Mouse (Mus musculus): ENCODE data around the gene Fez1. TPM values are rescaled to one million over a fixed set of nuclear protein-coding genes. Genes with fewer than 3 reads are reported as not detected.

The Fez1 gene
- total RNA-seq (2021): 100 to 1,000 TPM; 265 to 298 TPM

DNA sequence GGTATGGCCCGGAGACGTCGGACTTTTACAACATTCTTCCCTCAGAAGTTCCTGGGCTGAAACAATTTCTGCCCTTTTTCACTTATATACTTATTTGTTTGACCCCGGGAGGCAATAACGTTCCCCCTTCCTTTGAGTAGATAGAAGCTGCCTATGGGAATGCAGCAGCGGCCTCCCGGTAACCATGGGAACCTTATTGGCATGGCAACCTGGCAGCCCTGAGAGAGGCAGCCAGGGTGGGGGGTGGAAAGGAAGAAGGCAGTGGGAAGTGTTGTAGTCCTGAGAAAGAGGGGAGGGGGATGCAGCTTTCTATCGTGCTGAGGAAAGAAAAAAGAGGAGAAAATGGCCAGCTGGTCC lies at the start of gene Fez1:
Gene Fez1 (plus strand): TSS at position 221 of the 357 bp plus-strand sequence.
- peak; percentile 83 to 87 for DNase-seq (ENCODE audit: low spot score in 2 of 2)
- intact Hi-C loops (cut with DNase I): no loop called here

DNA sequence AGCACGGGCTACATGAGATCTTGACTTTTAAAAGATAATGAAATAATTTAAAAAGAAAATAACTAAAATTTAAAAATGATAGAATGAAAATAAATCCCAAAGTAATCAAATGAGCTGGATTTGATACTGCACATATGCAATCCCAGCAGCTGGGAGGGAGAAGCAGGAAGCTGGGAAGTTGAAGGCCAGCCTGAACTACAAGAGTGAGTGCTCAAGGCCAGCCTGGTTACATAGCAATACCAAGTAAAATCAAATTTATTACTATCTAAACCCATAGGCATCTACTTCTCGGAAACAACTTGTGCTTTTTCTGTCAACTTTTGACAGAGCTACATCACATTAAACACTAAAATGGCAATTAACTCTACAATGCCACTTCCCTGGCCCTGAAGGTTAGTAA lies 37.7 kb upstream of the Fez1 start:
- DNase-seq (ENCODE audit: low spot score in 2 of 2): no peak
- intact Hi-C loops (cut with DNase I): no loop called here

DNA sequence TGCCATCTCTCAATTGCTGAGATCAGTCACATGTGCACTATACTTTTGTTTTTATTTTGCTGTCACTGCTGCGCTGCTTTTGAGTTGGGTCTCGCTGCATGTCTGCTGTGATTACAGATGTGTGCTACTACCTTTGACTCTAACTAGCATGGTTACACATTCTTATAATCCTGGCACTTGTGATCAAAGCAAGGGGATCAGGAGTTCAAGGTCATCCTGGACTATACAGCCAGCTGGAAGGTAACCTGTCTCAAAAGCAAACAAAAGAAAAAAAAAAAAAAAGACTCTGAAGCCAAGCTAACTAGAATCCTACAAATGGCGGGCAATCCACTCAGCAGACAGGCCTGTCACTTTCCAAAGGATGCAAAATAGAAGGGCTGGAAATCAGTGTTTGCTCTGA lies 29.5 kb upstream of the Fez1 start:
- intact Hi-C loops (cut with DNase I): no loop called here
- DNase-seq (ENCODE audit: low spot score in 2 of 2): no peak

DNA sequence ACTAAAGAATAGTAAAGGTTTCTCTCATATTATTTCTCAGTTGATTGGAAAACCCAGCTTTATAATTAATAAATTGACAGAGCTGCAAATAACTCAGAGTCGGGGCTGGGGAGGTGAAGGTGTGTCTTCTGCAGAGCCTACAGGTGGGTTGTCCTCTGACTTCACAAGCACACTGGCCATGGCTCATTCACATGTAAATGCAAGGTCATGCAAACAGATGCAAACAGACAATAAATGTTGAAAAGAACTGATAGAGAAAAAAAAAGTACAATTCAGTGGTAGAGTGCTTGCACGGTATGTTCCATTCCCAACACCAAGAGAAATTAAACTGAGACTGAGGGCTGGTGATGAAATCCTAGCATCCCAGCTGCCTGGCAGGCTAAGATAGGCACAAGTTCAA lies 27.2 kb upstream of the Fez1 start:
- DNase-seq (ENCODE audit: low spot score in 2 of 2): no peak
- intact Hi-C loops (cut with DNase I): no loop called here

DNA sequence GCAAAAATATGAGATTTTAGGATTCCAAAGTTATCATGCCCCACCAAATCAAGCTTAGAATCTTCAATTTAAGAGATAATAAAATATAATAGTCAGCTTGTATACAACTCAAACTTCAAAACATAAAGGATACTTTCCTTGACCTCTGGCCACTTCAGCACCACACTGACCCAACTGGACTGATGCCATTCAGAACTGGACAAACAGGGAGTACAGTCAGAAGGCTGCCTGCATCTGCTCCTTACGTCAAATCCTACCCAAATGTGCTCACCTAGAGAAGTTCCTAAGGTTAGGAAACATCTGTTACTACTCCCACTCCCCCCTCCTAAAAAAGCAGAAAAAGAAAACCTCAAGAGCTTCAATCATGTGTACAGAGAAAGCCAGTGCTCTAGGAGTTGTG lies 26.1 kb upstream of the Fez1 start:
- intact Hi-C loops (cut with DNase I): loop anchor here (5.0 kb wide), 1 partner anchor 37 kb away; no protein-coding TSS in a partner anchor
- no peak for DNase-seq (ENCODE audit: low spot score in 2 of 2)

DNA sequence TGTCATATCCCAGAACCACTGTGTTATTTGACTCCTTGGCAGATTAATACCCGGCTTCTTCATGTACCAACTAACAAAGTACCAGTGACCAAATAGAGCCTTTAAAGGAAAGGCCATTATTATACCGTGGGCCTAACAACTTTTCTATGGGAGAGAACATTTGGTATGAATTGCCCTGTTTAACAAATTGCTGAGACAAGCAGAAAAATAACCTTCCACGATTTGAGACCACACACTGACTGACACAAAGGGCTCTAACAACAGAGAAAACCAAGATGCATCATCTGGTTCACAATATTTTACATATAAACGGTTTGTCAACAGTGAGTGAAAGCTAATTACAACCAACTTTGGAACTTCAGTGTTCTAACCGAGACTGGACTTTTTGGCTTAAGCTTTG lies 25.4 kb upstream of the Fez1 start:
- intact Hi-C loops (cut with DNase I): loop anchor here (5.0 kb wide), 1 partner anchor 36 kb away; no protein-coding TSS in a partner anchor
- no peak for DNase-seq (ENCODE audit: low spot score in 2 of 2)

DNA sequence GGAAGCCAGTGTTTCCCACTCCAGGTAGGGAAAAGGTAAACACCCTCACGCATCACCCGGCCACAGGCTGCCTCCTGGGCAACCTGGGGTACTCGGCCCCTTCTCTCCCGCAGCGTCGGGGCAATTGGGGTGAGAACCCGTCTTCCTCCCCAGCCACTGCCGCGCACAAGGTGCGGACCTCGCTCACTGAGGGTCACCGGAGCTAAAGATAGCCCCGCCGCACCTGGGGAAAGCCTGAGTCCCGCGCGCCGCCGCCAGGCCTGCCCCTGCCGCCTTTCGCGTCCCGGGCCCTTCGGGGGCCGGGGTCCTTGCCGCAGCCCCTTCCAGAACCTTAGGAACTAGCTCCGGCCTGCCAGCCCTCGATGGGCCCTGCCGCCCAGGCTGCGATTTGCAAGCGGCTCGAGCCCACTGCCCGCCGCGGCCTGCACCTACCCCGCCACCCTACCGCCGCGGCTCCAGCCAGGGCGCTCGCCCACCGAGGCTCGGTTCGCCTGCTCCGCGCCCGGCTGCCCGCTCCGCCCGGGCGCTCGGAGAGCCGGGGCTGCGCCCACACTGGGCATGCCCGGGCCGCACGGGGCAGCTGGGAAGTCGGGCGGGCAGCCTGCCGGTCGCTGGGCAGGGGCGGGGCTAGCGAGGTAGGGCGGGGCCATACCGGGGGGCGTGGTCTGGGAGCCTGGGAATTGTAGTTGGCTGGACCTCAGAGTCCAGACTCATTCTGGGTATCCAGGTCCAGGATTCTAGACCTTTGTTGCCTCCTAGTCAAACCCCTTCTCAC lies 24.7 kb upstream of the Fez1 start, which contains the start of gene Ei24:
Gene Ei24 (minus strand): TSS at position 613 of the 775 bp plus-strand sequence.
- DNase-seq (ENCODE audit: low spot score in 2 of 2): peak; percentile 87 to 92
- intact Hi-C loops (cut with DNase I): loop anchor here (5.0 kb wide), 1 partner anchor 35 kb away; no protein-coding TSS in a partner anchor

DNA sequence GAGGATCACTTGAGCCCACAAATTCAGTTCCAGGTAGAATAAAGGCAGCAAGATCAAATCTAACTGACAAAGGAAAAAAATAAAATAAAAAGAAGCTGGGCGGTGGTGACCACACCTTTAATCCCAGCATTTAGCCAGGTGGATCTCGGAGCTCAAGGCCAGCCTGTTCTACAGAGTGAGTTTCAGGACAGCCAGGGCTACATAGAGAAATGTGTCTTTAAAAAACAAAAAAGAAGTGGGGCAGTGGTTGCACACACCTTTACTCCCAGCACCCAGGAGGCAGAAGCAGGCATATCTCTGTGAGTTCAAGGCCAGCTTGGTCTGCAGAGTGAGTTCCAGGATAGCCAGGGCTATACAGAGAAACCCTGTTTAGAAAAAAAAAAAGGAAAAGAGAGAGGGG lies 19.7 kb upstream of the Fez1 start:
- intact Hi-C loops (cut with DNase I): no loop called here
- DNase-seq (ENCODE audit: low spot score in 2 of 2): no peak

DNA sequence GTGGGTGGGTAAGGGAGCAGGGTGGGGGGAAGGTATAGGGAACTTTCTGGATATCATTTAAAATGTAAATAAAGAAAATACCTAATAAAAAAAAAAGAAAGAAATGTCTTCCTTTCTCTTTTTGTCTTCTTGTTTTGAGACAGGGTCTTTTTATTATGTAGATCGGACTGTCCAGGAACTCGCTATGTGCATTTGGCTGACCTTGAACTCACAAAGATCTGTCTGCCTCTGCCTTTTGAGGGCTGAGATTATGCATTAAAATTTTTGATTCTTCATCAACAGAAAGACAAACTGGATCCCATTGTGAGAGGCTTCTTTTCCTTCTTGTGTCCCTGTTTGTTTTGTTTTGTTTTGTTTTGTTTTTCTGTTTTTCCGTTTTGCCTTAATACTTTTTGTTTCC lies 18.7 kb upstream of the Fez1 start:
- no peak for DNase-seq (ENCODE audit: low spot score in 2 of 2)
- intact Hi-C loops (cut with DNase I): no loop called here

DNA sequence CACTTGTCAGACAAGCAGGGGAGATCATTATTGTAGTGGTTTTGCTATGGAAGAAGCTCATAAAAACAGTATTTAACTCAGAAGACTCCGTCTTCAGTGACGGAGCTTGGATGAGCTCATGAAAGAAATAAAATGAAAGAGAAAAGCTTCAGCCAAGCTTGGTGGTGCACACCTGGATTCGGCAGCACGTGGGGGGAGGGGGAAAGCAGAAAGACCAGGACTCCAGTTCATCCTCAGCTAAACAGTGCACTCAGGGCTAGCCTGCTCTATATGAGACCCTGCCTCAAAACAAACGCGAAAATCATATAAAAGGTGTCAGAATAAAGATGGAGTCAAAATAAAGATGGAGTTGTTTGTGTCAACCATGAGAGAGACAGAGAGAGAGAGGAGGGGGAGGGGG lies 18.3 kb upstream of the Fez1 start:
- intact Hi-C loops (cut with DNase I): no loop called here
- DNase-seq (ENCODE audit: low spot score in 2 of 2): no peak

DNA sequence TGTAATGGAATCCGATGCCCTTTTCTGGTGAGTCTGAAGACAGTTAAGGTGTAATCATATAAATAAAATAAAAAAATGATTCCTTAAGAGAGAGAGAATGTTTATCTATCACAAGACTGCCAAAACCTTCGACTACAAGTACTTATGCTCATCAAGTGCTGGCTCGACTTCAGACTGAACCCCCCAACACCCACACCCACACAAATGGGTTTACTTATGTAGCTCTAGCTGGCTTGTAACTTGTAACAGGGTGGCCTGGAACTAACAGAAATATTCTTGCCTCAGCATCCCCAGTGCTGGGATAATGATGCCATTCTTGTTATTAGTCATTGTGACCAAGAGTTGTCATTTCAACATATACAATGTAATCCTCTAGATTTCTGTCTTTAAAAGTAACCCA lies 17.7 kb upstream of the Fez1 start:
- DNase-seq (ENCODE audit: low spot score in 2 of 2): no peak
- intact Hi-C loops (cut with DNase I): no loop called here

DNA sequence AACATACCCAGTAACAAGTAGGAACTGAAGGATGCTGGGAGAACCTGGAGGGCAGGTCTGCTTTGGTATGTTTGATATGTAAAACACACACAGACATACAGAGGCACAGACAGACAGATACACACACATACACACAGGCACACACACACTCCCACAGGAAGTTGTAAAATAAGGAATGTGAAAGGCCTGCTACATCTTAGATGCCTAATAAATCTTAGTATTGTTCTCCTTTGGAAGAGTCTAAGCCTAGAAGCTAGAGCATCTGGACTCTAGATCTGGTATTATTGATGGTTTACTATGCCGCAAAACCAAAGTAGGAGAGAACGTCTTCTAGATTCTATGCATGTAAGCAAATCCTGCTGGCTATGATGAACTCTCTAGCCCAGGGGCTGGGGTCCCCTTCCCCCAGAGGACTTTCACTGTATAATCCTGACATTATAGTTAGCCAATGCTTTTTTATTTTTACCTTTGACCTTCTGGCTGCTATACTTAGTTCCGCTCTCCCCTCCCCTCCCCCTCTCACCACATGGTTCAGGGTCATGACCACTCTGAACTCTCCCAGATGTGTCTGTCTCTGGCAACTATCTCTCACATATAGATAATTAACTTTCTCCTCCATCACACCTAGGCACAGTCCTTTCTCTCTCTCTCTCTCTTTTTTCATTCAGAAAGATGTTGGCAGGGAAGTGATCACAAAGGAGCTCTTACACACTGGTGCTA lies 16.2 kb upstream of the Fez1 start:
- DNase-seq (ENCODE audit: low spot score in 2 of 2): no peak
- intact Hi-C loops (cut with DNase I): no loop called here

DNA sequence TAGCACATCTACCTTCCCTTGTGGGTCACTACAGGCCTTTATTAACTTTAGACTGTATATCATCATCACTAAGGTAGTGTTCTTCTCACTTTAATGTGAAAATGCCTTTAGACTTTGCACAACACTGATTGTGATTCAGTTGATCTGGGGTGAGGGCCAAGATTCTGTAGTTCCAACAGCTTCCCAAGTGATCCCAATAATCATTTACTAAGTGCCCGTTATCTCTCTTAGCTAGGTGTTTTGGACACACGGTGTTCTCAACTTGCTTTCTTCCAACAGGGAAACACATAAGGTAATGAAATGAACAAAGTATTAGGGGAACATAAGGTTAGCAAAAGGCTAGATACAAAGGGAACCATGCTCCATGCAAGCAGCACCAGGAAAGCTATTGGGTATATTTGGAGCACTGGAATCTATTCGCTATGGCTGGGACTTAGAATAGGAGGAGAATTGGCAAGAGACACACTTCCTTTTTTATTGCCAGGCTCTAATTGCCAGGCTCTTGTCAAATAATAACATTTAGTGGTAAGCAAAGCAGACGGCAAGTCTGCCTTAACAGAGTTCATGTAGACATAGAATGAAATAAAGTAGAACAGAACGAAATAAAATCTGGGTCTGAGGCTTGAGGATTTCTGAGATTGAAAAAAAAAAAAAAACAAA lies 13.4 kb upstream of the Fez1 start:
- intact Hi-C loops (cut with DNase I): no loop called here
- DNase-seq (ENCODE audit: low spot score in 2 of 2): no peak

DNA sequence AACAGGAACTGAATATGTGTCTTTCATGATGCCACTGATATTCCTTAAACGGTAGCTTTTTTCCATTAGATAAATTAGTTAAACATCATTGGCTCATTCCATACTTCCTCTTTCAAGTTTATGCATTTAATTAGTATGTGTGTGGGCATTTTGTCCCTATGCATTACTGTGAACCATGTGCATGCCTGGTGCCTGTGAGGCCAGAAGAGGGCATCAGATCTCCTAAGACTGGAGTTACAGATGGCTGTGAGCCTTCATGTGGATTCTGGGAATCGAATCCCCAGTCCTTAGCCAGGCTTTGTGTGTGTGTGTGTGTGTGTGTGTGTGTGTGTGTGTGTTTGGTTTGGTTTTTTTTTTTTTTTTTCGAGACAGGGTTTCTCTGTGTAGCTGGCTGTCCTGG lies 7.2 kb upstream of the Fez1 start:
- no peak for DNase-seq (ENCODE audit: low spot score in 2 of 2)
- intact Hi-C loops (cut with DNase I): no loop called here

DNA sequence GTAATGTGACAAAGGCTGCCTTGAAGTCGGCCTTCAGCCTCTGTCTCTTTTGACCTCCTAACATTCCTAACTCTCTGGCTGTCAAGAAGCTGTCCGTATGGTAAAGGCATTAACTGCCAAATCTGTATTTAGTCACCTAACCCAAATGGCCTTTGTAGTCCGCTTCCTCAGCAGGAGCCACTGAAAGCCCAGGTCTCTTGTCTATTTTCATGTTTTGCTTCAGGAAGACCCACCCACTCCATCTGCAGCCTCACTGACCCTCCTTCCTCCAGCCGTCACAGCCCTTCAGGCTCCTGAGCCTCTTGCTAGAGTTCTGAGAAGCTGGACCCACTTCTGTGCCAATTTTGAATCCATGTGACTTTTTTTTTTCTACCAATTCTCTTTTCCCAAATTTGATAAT lies 2.8 kb upstream of the Fez1 start:
- intact Hi-C loops (cut with DNase I): no loop called here
- no peak for DNase-seq (ENCODE audit: low spot score in 2 of 2)

DNA sequence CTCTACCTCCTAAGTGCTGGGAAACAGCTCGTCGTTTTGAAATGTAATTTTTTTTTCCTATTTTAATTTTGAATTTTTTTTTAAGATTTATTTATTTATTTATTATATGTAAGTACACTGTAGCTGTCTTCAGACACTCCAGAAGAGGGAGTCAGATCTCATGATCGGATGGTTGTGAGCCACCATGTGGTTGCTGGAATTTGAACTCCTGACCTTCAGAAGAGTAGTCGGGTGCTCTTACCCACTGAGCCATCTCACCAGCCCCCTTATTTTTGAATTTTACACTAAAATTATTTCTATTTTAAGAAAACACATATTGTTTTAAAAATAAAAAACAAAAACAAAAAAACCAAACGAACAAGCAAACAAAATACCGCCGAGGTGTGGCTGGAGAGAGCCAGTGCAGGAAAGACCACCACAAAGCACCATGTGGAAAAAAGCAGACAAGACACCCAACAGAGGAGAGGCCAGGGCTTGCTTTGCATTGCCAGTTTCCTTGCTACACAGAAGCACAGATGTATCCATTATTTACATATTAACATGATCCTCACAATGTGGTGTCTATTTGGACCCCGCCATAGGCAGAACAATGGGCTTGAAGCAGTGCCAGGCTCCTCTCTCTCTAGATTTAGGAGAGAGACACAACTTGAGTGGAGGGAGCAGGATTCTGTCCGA lies 558 bp upstream of the Fez1 start:
- intact Hi-C loops (cut with DNase I): no loop called here
- DNase-seq (ENCODE audit: low spot score in 2 of 2): no peak

DNA sequence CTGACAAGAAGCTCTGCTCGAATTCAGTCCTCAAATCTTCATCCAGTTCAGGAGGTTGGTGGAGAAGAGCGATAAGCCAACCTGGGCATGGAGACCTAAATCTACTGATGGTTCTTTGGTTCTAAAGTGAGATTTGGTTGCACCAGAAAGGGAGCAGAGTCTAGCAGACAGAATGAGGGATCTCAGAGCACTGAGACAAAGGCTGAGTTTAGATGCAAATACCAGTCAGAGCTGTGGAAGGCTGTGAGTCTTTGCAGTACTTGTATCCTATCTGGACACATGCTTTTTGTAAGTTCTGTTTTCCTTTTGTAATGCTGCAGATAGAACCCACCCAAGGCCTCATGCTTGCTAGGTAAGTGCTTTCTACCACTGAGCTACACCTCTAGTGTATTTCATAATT lies 360 bp downstream of the Fez1 start:
- no peak for DNase-seq (ENCODE audit: low spot score in 2 of 2)
- intact Hi-C loops (cut with DNase I): no loop called here

DNA sequence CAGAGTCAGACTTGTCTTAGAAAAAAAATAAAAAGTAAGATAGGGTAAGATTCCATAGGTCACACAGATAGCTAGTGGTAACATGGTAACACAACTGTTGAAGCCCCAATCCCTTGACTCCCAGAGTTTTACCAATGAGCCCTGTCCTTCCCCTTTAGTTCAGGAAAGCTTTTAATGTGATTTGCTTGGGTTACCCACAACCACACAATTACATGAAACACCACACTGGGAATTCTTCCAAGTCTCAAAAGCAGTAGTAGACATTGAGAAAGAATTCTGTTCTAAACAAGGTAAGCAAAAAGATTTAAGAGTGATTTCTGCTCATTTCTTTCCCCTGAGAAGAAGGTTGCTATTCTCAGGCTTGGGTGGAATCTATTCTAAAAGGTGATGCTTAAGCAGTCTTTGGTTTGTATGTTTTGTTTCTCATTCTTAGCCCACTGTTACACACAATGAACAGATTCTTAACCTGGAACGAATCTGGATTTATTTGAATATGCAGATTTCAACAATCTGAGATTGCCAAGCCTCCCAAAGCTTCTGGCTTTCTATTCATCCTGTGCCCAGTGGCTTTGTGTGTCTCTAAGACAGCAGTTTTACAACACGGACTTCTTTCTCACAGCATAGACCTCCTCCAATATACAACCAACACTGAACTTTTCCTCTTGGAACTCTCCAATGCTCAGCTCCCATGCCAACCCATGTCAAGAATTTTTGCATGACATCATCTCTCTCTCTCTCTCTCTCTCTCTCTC lies 5.1 kb downstream of the Fez1 start:
- intact Hi-C loops (cut with DNase I): no loop called here
- DNase-seq (ENCODE audit: low spot score in 2 of 2): no peak

DNA sequence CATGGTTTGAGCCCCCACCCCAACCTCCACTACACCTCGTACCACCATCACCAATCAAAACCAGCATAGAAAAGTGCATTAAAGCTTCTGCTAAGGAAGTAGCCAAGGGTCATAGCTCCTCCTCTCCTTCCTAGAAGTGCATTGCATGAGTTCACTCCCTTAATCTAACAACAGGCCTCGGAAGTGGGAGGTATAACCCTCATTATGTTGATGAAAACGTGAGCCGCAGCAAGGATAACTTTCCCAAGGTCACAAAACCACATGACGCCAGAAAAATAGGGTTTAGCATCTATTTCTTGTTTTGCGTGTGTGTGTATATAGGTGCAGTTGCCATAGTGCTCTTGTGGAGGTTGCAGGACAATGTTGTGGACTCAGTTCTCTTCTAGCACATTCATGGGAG lies 9.7 kb downstream of the Fez1 start:
- intact Hi-C loops (cut with DNase I): loop anchor here (5.0 kb wide), 1 partner anchor 34 kb away; the partner anchor contains the start of gene Ei24
- no peak for DNase-seq (ENCODE audit: low spot score in 2 of 2)
